Mouse (Mus musculus) heart, embryonic 16.5 days (tissue): ENCODE measurements around the gene Susd4. TPM values are rescaled to one million over a fixed set of nuclear protein-coding genes. Genes with fewer than 3 reads are reported as not detected.

ENCODE experiments used
- ATAC-seq: fragments of 200-750 bp; cut with Nextera tagmentation; replicated peaks from 2 replicates; pipeline ENCODE4 v1.8.0; 2017; ENCODE audit warnings: moderate number of reproducible peaks; ENCODE audit not compliant: insufficient read depth, low FRiP score; ENCODE audit errors: extremely low read depth
- H3K27ac ChIP-seq: fragments of 300-500 bp; sonication (generic); 2 replicates; pipeline ENCODE4 v1.5.1; 2014; ENCODE audit warnings: mild to moderate bottlenecking, low read length, control low read depth, moderate library complexity
- H3K27me3 ChIP-seq: fragments of 300-500 bp; sonication (generic); 2 replicates; pipeline ENCODE4 v1.6.1; 2014; ENCODE audit warnings: low read length, mixed read lengths; ENCODE audit not compliant: control insufficient read depth, insufficient read depth
- H3K36me3 ChIP-seq: fragments of 300-500 bp; sonication (generic); 2 replicates; pipeline ENCODE4 v1.6.1; 2014; ENCODE audit not compliant: control insufficient read depth, insufficient read depth
- H3K4me1 ChIP-seq: fragments of 300-500 bp; sonication (generic); 2 replicates; pipeline ENCODE4 v1.6.1; 2014; ENCODE audit warnings: low read length, mixed read lengths; ENCODE audit not compliant: control insufficient read depth, insufficient read depth
- H3K4me2 ChIP-seq: fragments of 300-500 bp; sonication (generic); 2 replicates; pipeline ENCODE4 v1.6.1; 2014; ENCODE audit warnings: low read depth, mild to moderate bottlenecking, control low read depth, low read length
- H3K4me3 ChIP-seq: fragments of 300-500 bp; sonication (generic); 2 replicates; pipeline ENCODE4 v1.5.1; 2014; ENCODE audit warnings: mild to moderate bottlenecking, control low read depth, low read length
- H3K9ac ChIP-seq: fragments of 300-500 bp; sonication (generic); 2 replicates; pipeline ENCODE4 v1.6.1; 2014; ENCODE audit warnings: low read length, control low read depth
- H3K9me3 ChIP-seq: fragments of 300-500 bp; sonication (generic); replicated peaks from 2 replicates; pipeline ENCODE4 v1.6.1; 2016; ENCODE audit warnings: low read length; ENCODE audit not compliant: control insufficient read depth
- WGBS: fragments of 180-500 bp; shearing (Covaris S2); extraction: QIAGEN DNeasy Blood & Tissue Kit; methylation state at CpG from one replicate; pipeline ENCODE4 v1.1.7; 2014; 5-methylcytosine and 5-hydroxymethylcytosine counted together
- polyA plus RNA-seq: library from polyadenylated mRNA; unstranded; fragments of >200 nt; fragmentation: Nextera tagmentation; extraction: Ambion mirVana; gene quantifications from 2 replicates; pipeline ENCODE4 v1.2.1, GENCODE M21; 2015

Gene Susd4
- polyA plus RNA-seq, 1 experiment from 2014 or later: 5.3 TPM

- H3K4me2 ChIP-seq: no peak overlapping the region
- H3K4me1 ChIP-seq: peaks cover 17% of the 10 kb centered on the region
- no peaks in the 10 kb centered on the region for H3K27me3 ChIP-seq
- H3K27ac ChIP-seq: no peak overlapping the region
- WGBS: 81% methylated on average over 5 of the region's 5 CpGs
- H3K9ac ChIP-seq: no peak overlapping the region
- no peak overlapping the region for H3K4me3 ChIP-seq
- no peak for ATAC-seq
- peaks cover 6% of the 10 kb centered on the region; the same call in 1 of the 2 replicates for H3K9me3 ChIP-seq
- H3K36me3 ChIP-seq: no peaks in the 10 kb centered on the region
Observed at GRCm38 (mm10) chr1:182909596-182909995, 145.9 kb downstream of the Susd4 start.

- Histone ChIP-seq H3K4me2 (no peak overlapping the region), H3K4me3 (no peak overlapping the region), H3K36me3 (no peaks in the 10 kb centered on the region), H3K9me3 (peaks cover 5% of the 10 kb centered on the region; the same call in 1 of the 2 replicates), H3K27me3 (no peaks in the 10 kb centered on the region), H3K27ac (no peak overlapping the region), H3K9ac (no peak overlapping the region), H3K4me1 (peaks cover 11% of the 10 kb centered on the region)
- 33% methylated on average over 2 of the region's 2 CpGs for WGBS
- no peak for ATAC-seq
Observed at GRCm38 (mm10) chr1:182912591-182912990, 148.9 kb downstream of the Susd4 start.

GRCm38 (mm10) chr1:182914121-182914908 is 150.7 kb downstream of the Susd4 start:
- H3K36me3 ChIP-seq: no peaks in the 10 kb centered on the region
- no peak overlapping the region for H3K4me2 ChIP-seq
- peaks cover 5% of the 10 kb centered on the region; the same call in 1 of the 2 replicates for H3K9me3 ChIP-seq
- H3K9ac ChIP-seq: no peak overlapping the region
- ATAC-seq: no peak
- WGBS: 87% methylated on average over 4 of the region's 4 CpGs
- no peaks in the 10 kb centered on the region for H3K4me1 ChIP-seq
- no peak overlapping the region for H3K27ac ChIP-seq
- no peak overlapping the region for H3K4me3 ChIP-seq
- H3K27me3 ChIP-seq: no peaks in the 10 kb centered on the region

GRCm38 (mm10) chr1:182916166-182916565 is 152.5 kb downstream of the Susd4 start:
- Histone ChIP-seq H3K27ac (no peak overlapping the region), H3K36me3 (no peaks in the 10 kb centered on the region), H3K9ac (no peak overlapping the region), H3K4me2 (no peak overlapping the region), H3K9me3 (peaks cover 5% of the 10 kb centered on the region; the same call in 1 of the 2 replicates), H3K4me1 (no peaks in the 10 kb centered on the region), H3K27me3 (no peaks in the 10 kb centered on the region), H3K4me3 (no peak overlapping the region)
- ATAC-seq: no peak
- WGBS: 91% methylated on average over 5 of the region's 5 CpGs

- Histone ChIP-seq H3K27ac (no peak overlapping the region), H3K4me1 (no peaks in the 10 kb centered on the region), H3K27me3 (no peaks in the 10 kb centered on the region), H3K4me3 (no peak overlapping the region), H3K4me2 (no peak overlapping the region), H3K9me3 (no peaks in the 10 kb centered on the region), H3K36me3 (no peaks in the 10 kb centered on the region), H3K9ac (no peak overlapping the region)
- WGBS: 69% methylated on average over 8 of the region's 8 CpGs
- no peak for ATAC-seq
Observed at GRCm38 (mm10) chr1:182918718-182919346, 155.2 kb downstream of the Susd4 start.

- H3K27ac ChIP-seq: no peak overlapping the region
- H3K9me3 ChIP-seq: no peaks in the 10 kb centered on the region
- no peak overlapping the region for H3K4me3 ChIP-seq
- H3K27me3 ChIP-seq: no peaks in the 10 kb centered on the region
- WGBS: 78% methylated on average over 4 of the region's 4 CpGs
- no peak for ATAC-seq
- no peaks in the 10 kb centered on the region for H3K4me1 ChIP-seq
- H3K9ac ChIP-seq: no peak overlapping the region
- no peak overlapping the region for H3K4me2 ChIP-seq
- no peaks in the 10 kb centered on the region for H3K36me3 ChIP-seq
Observed at GRCm38 (mm10) chr1:182922824-182923223, 159.2 kb downstream of the Susd4 start.

GRCm38 (mm10) chr1:182926465-182926864 is 162.8 kb downstream of the Susd4 start:
- no peak for ATAC-seq
- Histone ChIP-seq H3K27me3 (no peaks in the 10 kb centered on the region), H3K4me3 (no peak overlapping the region), H3K4me2 (no peak overlapping the region), H3K4me1 (no peaks in the 10 kb centered on the region), H3K36me3 (no peaks in the 10 kb centered on the region), H3K27ac (no peak overlapping the region), H3K9ac (no peak overlapping the region), H3K9me3 (no peaks in the 10 kb centered on the region)
- WGBS: 84% methylated on average over 6 of the region's 6 CpGs

GRCm38 (mm10) chr1:182927878-182928851 is 164.5 kb downstream of the Susd4 start:
- H3K27me3 ChIP-seq: no peaks in the 10 kb centered on the region
- no peaks in the 10 kb centered on the region for H3K36me3 ChIP-seq
- H3K27ac ChIP-seq: no peak overlapping the region
- no peak overlapping the region for H3K4me3 ChIP-seq
- 64% methylated on average over 19 of the region's 19 CpGs for WGBS
- H3K9ac ChIP-seq: no peak overlapping the region
- H3K9me3 ChIP-seq: no peaks in the 10 kb centered on the region
- H3K4me2 ChIP-seq: no peak overlapping the region; the same call in 1 of the 2 replicates
- no peak for ATAC-seq
- H3K4me1 ChIP-seq: no peaks in the 10 kb centered on the region
